Mouse (Mus musculus) embryo, embryonic 10 days (tissue): ENCODE results near the gene Ttc9b.

Experiments
- DNase-seq: peaks from one replicate; pipeline ENCODE4 v3.0.0-alpha.2; 2015; ENCODE audit warnings: low spot score

The Ttc9b gene

DNA sequence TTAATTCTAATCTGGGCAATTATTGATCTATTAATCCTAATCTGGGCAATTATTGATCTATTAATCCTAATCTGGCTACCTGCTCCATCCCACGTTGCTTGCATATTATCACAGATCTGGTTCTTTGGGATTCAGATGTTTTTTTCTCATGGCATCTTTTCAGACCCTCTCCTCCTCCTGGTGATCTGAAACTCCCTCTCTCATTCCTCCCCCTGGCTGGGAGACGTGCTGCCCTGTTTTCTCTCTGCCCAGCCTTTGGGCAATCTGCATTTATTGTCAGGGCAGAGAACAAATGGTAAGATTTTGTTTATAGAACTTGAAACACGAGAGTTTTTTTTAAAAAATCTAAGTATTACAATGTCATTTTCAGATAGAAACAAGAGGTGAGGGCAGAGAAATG, 34.1 kb downstream of the Ttc9b start:
- no peak for DNase-seq

DNA sequence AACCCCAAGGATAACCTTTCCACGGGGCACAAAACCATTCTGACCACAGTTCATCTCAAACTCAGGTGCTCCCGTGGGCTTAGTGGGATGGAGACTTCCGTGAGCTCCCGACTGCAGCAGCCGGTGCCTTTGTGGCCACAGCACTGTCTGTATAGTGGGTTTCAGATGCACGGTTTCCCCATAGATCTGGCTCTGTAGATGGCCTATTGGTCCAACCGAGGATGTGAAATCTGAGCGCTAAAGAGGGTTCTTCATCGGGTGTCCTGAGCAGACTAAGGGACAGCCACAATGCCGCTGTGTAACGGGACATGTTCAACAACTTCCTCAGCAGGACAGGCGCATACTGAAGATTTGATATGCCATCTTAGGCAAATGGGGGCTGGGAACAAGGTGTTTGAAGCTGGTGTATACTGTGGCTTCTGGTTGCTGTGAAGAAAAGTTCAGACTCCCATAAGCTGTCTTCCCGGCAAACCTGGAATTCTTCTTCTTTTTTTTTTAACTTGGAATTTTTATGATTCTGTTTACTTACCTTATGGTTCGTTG, 34.6 kb downstream of the Ttc9b start:
- peak; percentile 16 for DNase-seq

DNA sequence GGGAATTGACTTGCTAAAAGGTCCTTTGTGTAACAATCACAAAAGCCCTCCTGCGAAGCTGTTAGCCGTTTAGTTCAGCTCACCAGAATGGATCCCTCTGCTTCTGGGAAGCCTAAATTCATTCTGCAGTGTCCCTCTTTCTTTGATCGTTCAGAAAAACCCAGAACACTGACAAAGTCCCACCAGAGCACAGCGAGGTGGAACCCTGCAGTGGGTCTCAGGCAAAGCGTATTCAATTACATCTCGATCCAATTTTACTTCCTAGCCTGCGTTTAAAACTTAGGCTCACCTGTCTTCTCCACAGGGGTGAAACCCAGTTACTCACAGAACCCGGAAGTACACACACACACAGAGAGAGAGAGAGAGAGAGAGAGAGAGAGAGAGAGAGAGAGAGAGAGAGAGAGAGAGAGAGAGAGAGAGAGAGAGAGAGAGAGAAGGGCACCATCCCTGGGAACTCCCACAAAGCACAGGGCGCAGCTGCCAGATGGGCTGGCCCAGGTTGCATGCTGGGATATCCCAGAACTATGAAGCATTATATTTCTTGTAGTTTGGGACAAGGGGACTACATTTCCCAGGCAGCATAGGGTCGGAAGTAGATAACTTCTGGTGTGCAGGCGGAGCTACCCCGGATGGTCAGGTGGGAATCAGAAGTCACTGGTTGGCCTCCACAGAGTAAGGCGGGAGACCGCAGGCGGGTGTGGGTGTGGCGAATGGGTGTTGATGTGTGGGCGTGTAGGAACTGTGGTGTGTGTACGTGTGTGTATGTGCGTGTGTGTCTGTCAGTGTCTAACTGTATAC, 35.3 kb downstream of the Ttc9b start, which contains the start of gene Zfp607b:
Gene Zfp607b, plus strand, starts transcription at position 526 of the 798 bp plus-strand sequence.
- peak; percentile 96 for DNase-seq

DNA sequence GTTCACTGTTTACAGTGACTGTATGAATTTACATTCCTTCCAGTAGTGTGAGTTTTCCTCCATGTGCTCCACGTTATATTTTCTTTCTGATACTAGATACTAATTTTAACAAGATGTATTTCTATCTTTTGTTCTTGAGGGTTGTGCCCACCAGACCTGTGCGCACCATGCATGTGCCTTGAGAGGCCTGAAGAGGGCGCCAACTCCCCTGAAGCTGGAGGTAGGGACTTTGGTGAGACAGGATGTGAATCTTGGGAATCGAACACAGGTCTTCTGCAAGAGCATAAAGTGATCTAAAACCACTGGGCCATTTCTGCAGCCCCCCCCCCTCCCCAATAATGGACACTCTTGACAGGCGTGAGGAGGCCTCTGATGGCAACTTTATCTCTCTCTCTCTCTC, 37.4 kb downstream of the Ttc9b start:
- peak; percentile 67 for DNase-seq

DNA sequence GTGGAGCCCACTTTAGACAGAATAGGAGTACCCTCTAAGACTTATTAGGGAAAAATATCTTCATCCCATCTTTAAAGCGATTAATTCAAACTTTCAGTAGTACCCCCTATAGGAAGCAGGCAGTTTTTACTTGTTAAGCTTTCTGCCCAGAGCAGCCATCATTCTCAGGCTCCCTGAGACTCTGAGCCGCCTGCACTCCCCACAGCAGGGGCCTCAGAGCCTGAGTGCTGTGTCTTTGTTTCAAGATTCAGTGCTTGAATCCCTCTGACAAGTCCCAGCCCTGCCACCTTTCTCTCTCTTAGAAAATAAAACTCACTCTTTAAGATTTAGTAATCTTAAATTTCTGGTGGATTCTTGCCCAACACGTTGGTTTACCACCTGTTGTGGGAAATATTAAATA, 43.0 kb downstream of the Ttc9b start:
- DNase-seq, result no peak
